Comparison of ENCODE assay signal across 19 mouse cellular contexts in the genomic region with DNA sequence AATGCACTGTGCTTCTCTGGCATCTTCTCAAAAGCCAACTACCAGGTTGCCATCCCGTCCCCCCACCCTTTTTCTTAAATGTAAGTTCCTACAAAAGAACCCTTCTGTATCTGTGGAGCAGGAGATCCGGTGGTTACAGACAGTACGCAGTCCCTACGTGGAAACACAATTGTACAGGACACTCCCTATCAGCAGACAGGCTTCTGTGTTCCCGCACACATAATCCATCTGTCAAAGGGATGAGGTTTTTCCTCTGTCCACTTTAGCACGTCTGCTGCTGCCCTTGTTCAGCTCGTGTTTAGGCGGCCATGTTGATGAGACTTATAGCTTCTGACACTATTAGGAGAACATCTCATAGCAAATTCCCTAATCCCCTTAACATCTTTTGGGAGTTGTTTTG. TPM values are rescaled to one million over a fixed set of nuclear protein-coding genes. Genes with fewer than 3 reads are reported as not detected.
DNase-seq lines count a peak whose midpoint lies in the region; ATAC-seq and TF ChIP-seq lines count a peak whose summit lies in the region.
"Had no signal": no experiment of that assay in that cellular context is flagged by ENCODE, and none has a peak within 500 bp of the region (broad histone marks: within the 10 kb centered on the region; RNA-seq: fewer than 3 reads in every experiment).

No protein-coding gene starts in this region.

- no peak overlapping the region for H3K9ac ChIP-seq in hindbrain, embryonic 15.5 days
- H3K9ac ChIP-seq in neural tube, embryonic 11.5 days (ENCODE audit: low read length), result no peak overlapping the region
- H3K9ac ChIP-seq: heart, embryonic 13.5 days; limb, embryonic 15.5 days had no signal

- DNase-seq in layer of hippocampus, adult 2 months (ENCODE audit: low spot score in 2 of 2), result no peak
- no peak for DNase-seq in layer of hippocampus, adult 8-10 months (ENCODE audit: low spot score in 2 of 2)
- DNase-seq in hindbrain, embryonic 10.5 days (ENCODE audit: low spot score), result no peak
- DNase-seq in neural tube, embryonic 11.5 days (ENCODE audit: low spot score), result peak; percentile 18
- DNase-seq in gastrocnemius, postnatal 14 days, result no peak
- DNase-seq in adrenal gland, adult 8-10 months, result no peak
- DNase-seq in frontal cortex, postnatal 10 days (ENCODE audit: low spot score in 2 of 2), result no peak
- DNase-seq: adrenal gland, postnatal 25 days; B cell, adult 2 months; cerebellum, adult 18-20 months; heart, postnatal 36 days; lung, adult 2 months; right cerebral cortex, postnatal 4 days; thymus, postnatal 25 days had no signal

- H3K4me1 ChIP-seq in hindbrain, embryonic 10.5 days (replicated peaks), result no peaks in the 10 kb centered on the region
- H3K4me1 ChIP-seq in hindbrain, embryonic 15.5 days (replicated peaks), result 0 out of 2 replicates have a peak, but pooled peaks cover 8% of the 10 kb centered on the region
- H3K4me1 ChIP-seq in neural tube, embryonic 11.5 days (ENCODE audit: control insufficient read depth, insufficient read depth, low read length), result no peaks in the 10 kb centered on the region; the same call in 1 of the 2 replicates
- H3K4me1 ChIP-seq: limb, embryonic 15.5 days had no signal

- no peaks in the 10 kb centered on the region for H3K9me3 ChIP-seq in hindbrain, embryonic 10.5 days
- H3K9me3 ChIP-seq in hindbrain, embryonic 15.5 days, result no peaks in the 10 kb centered on the region
- H3K9me3 ChIP-seq in neural tube, embryonic 11.5 days (ENCODE audit: control insufficient read depth, low read length), result no peaks in the 10 kb centered on the region
- H3K9me3 ChIP-seq: heart, embryonic 13.5 days; limb, embryonic 15.5 days had no signal

- WGBS in hindbrain, embryonic 10.5 days, result 78% methylated on average over 8 of the region's 8 CpGs
- 27% methylated on average over 8 of the region's 8 CpGs for whole genome bisulfite sequencing in hindbrain, embryonic 15.5 days
- WGBS in neural tube, embryonic 11.5 days, result 67% methylated on average over 8 of the region's 8 CpGs

- ATAC-seq in hindbrain, embryonic 15.5 days (ENCODE audit: low FRiP score, low read depth), result peak; percentile 53
- peak; percentile 67 for ATAC-seq in neural tube, embryonic 11.5 days (ENCODE audit: insufficient read depth, low FRiP score, low TSS enrichment)

- no peaks in the 10 kb centered on the region for H3K27me3 ChIP-seq in hindbrain, embryonic 10.5 days (ENCODE audit: insufficient read depth, poor library complexity, severe bottlenecking)
- H3K27me3 ChIP-seq in hindbrain, embryonic 15.5 days, result no peaks in the 10 kb centered on the region
- no peaks in the 10 kb centered on the region for H3K27me3 ChIP-seq in neural tube, embryonic 11.5 days (ENCODE audit: control insufficient read depth, insufficient read depth, low read length)
- H3K27me3 ChIP-seq: heart, embryonic 13.5 days; limb, embryonic 15.5 days had no signal

- no peak for TF ChIP-seq CTCF in layer of hippocampus, adult 2 months (conservative IDR thresholded peaks at IDR 0.05)

- intact Hi-C loops in gastrocnemius, postnatal 14 days (cut with DNase I; ENCODE audit: low total_unique reads), result no loop called here

- peaks cover 67% of the 10 kb centered on the region for H3K36me3 ChIP-seq in hindbrain, embryonic 10.5 days
- peaks cover 19% of the 10 kb centered on the region for H3K36me3 ChIP-seq in hindbrain, embryonic 15.5 days
- H3K36me3 ChIP-seq in neural tube, embryonic 11.5 days (ENCODE audit: control insufficient read depth, insufficient read depth, low read length), result peaks cover 7% of the 10 kb centered on the region; the same call in 1 of the 2 replicates

- peak overlapping the region; percentile 64 for H3K27ac ChIP-seq in layer of hippocampus, adult 2 months
- H3K27ac ChIP-seq in hindbrain, embryonic 10.5 days, result peak overlapping the region; percentile 56; the same call in 1 of the 2 replicates
- peak overlapping the region; percentile 73 for H3K27ac ChIP-seq in hindbrain, embryonic 15.5 days (replicated peaks)
- peak overlapping the region; percentile 11; the same call in 1 of the 2 replicates for H3K27ac ChIP-seq in neural tube, embryonic 11.5 days (ENCODE audit: low read depth, low read length)
- H3K27ac ChIP-seq: heart, embryonic 13.5 days; limb, embryonic 15.5 days had no signal

- no peak overlapping the region for H3K4me3 ChIP-seq in layer of hippocampus, adult 2 months
- no peak overlapping the region for H3K4me3 ChIP-seq in hindbrain, embryonic 10.5 days
- H3K4me3 ChIP-seq in hindbrain, embryonic 15.5 days, result no peak overlapping the region
- H3K4me3 ChIP-seq in neural tube, embryonic 11.5 days (ENCODE audit: low read depth, low read length), result no peak overlapping the region
- H3K4me3 ChIP-seq: erythroblast, embryonic 14.5 days; heart, embryonic 13.5 days; limb, embryonic 15.5 days; myocyte had no signal

- no peak overlapping the region for H3K4me2 ChIP-seq in hindbrain, embryonic 15.5 days
- H3K4me2 ChIP-seq in neural tube, embryonic 11.5 days (ENCODE audit: low read depth), result no peak overlapping the region
- H3K4me2 ChIP-seq: heart, embryonic 13.5 days; limb, embryonic 15.5 days had no signal

RNA-seq across cellular contexts. Expression of a gene that starts 48.2 kb away (rescaled TPM):
- total RNA-seq in layer of hippocampus, adult 2 months (2021), result 10 to 100 TPM; 88.3 to 92.9 TPM
- total RNA-seq in layer of hippocampus, adult 8-10 months (2022), result 100 to 1,000 TPM in 3 of 4 experiments, 10 to 100 TPM in 1; 82.9 to 119 (median 110) TPM
- polyA plus RNA-seq in hindbrain, embryonic 10.5 days (2016; fragmentation: Nextera tagmentation; extraction: Ambion mirVana), result 31.0 and 34.1 TPM in 2 replicates
- polyA plus RNA-seq in hindbrain, embryonic 15.5 days (2015; fragmentation: Nextera tagmentation; extraction: Ambion mirVana), result 52.1 and 54.1 TPM in 2 replicates
- 51.1 and 53.2 TPM in 2 replicates for polyA plus RNA-seq in neural tube, embryonic 11.5 days (2014; fragmentation: Nextera tagmentation; extraction: Ambion mirVana)
- total RNA-seq in gastrocnemius, postnatal 14 days (2021), result 10 to 100 TPM; 25.6 to 34.8 TPM
- total RNA-seq in adrenal gland, adult 8-10 months (2022), result 10 to 100 TPM; 44.7 to 54.1 (median 49.6) TPM

Comparison
In these comparisons a context has a peak if more than half of its experiments do, and no peak if none do; other contexts are left out.
1. H3K27ac ChIP-seq: peak in every context shown above with its lines; median percentile 73 in hindbrain, embryonic 15.5 days; 64 in layer of hippocampus, adult 2 months; 56 in hindbrain, embryonic 10.5 days; 11 in neural tube, embryonic 11.5 days.